Mouse (Mus musculus): ENCODE results near the gene Foxc2. TPM values are rescaled to one million over a fixed set of nuclear protein-coding genes. Genes with fewer than 3 reads are reported as not detected.
"Not testable (repeated sequence)": the region's sequence is repeated elsewhere in the genome, so short reads cannot be mapped to it uniquely, and the experiment has no call there.

The Foxc2 gene
- polyA plus RNA-seq, 1 experiment from 2014 or later = 1.7 TPM

DNA sequence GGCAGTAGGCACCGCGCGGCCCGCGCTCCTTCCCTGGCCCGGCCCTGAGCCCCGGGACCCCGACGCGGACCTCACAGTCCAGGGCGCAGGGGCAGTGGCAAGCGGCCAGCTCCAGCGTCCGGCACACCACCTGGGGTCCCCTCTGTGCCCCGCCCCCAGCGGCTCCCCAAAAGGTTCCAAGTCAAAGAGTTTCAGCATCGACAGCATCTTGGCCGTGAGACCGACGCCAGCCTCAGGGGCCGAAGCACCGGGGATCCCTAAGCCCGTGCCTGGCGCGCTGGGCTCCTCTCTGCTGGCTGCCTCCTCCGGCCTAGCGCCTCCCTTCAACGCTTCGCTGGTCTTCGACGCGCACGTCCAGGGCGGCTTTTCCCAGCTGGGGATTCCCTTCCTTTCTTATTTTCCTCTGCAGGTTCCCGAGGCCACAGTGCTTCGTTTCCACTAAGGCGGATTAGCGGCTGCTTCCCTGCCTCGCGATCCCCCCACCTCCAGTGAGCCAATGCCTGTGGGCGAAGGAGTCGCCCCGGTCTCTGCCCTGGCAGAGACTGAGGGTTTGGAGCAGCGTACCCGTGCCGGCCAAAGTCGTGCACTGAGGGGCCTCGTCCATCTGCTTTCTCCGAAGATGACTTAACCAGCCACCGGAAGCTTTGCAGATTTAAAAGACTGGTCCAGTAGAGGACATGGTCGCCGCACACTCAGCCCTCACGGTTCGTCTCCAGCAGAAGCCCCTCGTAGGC, 12.7 kb downstream of the Foxc2 start:
- H3K27me3 ChIP-seq (replicated peaks; ENCODE audit: control insufficient read depth, insufficient read depth, low read length) = peaks cover 74% of the 10 kb centered on the region
- H3K9ac ChIP-seq (replicated peaks; ENCODE audit: low read depth, low read length) = no peak overlapping the region
- H3K4me2 ChIP-seq (ENCODE audit: low read length) = peak overlapping the region; percentile 26; the same call in 1 of the 2 replicates
- WGBS = under 1% methylated on average over 55 of the region's 55 CpGs
- peaks cover 21% of the 10 kb centered on the region for H3K4me1 ChIP-seq (replicated peaks; ENCODE audit: control insufficient read depth, insufficient read depth, low read length)
- no peak overlapping the region for H3K27ac ChIP-seq (ENCODE audit: low read length)
- ATAC-seq = no peak
- H3K4me3 ChIP-seq (replicated peaks; ENCODE audit: low read length) = 0 out of 2 replicates have a peak overlapping the region, but pooled peaks have one; percentile 4
- H3K9me3 ChIP-seq (ENCODE audit: control insufficient read depth, low read length) = 0 out of 2 replicates have a peak, but pooled peaks cover 2% of the 10 kb centered on the region
- no peaks in the 10 kb centered on the region for H3K36me3 ChIP-seq (ENCODE audit: control insufficient read depth, insufficient read depth)

DNA sequence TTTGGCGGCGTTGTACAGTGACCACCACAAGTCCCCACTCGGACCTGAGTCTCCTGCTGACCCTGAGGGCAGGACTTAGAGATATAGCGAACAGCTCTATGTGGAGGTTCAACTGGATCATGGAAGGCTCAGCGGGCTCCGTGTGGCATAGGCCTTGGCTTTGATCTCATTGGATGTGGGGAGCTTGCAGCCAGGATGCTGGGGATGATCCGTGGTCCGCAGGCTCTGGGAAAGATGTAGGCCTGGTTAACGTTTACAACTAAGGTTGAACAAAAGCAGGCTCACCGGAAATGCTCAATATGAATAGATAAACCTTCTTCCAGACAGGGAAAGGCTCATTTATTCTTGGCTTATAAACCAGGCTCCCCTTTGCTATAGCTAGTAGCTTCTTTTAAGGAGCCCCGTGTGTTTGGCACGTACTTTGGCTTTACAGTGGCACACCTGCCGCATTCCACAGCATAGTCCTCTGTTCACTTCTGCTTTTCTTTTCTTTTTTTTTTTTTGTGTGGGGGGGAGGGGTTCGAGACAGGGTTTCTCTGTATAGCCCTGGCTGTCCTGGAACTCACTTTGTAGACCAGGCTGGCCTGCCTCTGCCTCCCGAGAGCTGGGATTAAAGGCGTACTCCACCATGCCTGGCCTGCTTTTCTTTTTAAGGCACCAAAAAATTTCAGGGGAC, 13.4 kb downstream of the Foxc2 start:
- ATAC-seq = no peak
- Histone ChIP-seq H3K27ac (ENCODE audit: low read length) (no peak overlapping the region), H3K4me1 (replicated peaks; ENCODE audit: control insufficient read depth, insufficient read depth, low read length) (peaks cover 21% of the 10 kb centered on the region), H3K36me3 (ENCODE audit: control insufficient read depth, insufficient read depth) (no peaks in the 10 kb centered on the region), H3K27me3 (replicated peaks; ENCODE audit: control insufficient read depth, insufficient read depth, low read length) (peaks cover 67% of the 10 kb centered on the region), H3K9ac (replicated peaks; ENCODE audit: low read depth, low read length) (no peak overlapping the region), H3K4me3 (replicated peaks; ENCODE audit: low read length) (no peak overlapping the region), H3K9me3 (ENCODE audit: control insufficient read depth, low read length) (no peaks in the 10 kb centered on the region), H3K4me2 (ENCODE audit: low read length) (no peak overlapping the region)
- WGBS = 12% methylated on average over 16 of the region's 16 CpGs

DNA sequence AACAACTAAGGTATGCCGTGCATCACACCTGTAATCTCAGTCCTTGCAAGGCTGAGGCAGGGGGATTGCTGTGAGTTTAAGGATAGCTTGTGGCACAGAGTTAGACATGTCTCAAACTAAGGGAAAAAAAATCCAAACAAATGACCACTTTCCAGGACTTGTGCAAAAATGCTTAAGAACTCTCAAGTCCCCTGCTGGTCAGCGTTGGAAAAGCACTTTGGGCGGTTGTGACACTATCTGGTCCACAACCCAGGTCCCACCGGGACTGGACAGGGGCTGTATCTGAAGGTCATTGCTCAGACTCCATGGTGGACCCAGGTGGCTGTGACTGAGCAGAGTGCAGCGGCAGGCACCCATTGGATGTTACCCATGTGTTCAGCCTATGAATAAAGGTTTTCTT, 14.6 kb downstream of the Foxc2 start:
- Histone ChIP-seq H3K4me1 (replicated peaks; ENCODE audit: control insufficient read depth, insufficient read depth, low read length) (peaks cover 18% of the 10 kb centered on the region), H3K27me3 (replicated peaks; ENCODE audit: control insufficient read depth, insufficient read depth, low read length) (peaks cover 56% of the 10 kb centered on the region), H3K9me3 (ENCODE audit: control insufficient read depth, low read length) (no peaks in the 10 kb centered on the region), H3K4me2 (ENCODE audit: low read length) (no peak overlapping the region), H3K27ac (ENCODE audit: low read length) (no peak overlapping the region), H3K4me3 (replicated peaks; ENCODE audit: low read length) (no peak overlapping the region), H3K9ac (replicated peaks; ENCODE audit: low read depth, low read length) (no peak overlapping the region), H3K36me3 (ENCODE audit: control insufficient read depth, insufficient read depth) (no peaks in the 10 kb centered on the region)
- ATAC-seq = no peak
- 33% methylated on average over 5 of the region's 5 CpGs for WGBS

DNA sequence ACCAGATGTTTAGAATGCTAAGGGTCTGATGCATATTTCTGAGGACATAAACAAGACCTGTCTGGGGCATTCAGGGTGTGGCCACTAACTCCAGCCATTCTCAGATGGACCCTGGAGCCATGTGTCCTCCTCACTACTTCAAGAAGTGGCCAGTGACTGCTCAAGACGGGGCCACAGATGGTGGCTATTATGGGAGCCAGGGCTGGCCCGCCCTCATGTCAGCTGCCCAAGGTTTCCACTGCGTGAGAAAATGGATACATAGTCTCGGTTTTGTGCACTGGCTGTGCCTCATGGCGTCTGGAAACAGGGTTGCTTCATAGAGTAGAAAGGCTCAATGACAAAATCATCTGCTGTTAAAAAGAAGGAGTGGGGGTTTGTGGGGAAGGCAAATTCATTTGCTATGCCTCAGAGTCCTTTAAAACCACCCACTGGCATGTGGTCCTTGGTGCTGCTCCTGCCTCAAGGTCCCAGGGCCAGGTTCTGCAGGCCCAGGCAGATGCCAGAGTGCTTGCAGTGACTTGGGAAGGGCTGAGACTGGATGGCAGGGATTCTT, 17.1 kb downstream of the Foxc2 start:
- peaks cover 39% of the 10 kb centered on the region for H3K27me3 ChIP-seq (replicated peaks; ENCODE audit: control insufficient read depth, insufficient read depth, low read length)
- 75% methylated on average over 5 of the region's 5 CpGs for WGBS
- no peak overlapping the region for H3K4me2 ChIP-seq (ENCODE audit: low read length)
- H3K27ac ChIP-seq (ENCODE audit: low read length) = no peak overlapping the region
- no peak for ATAC-seq
- H3K9me3 ChIP-seq (ENCODE audit: control insufficient read depth, low read length) = peaks cover 7% of the 10 kb centered on the region; the same call in 1 of the 2 replicates
- no peaks in the 10 kb centered on the region for H3K36me3 ChIP-seq (ENCODE audit: control insufficient read depth, insufficient read depth)
- no peak overlapping the region for H3K9ac ChIP-seq (replicated peaks; ENCODE audit: low read depth, low read length)
- H3K4me1 ChIP-seq (replicated peaks; ENCODE audit: control insufficient read depth, insufficient read depth, low read length) = peaks cover 13% of the 10 kb centered on the region
- no peak overlapping the region for H3K4me3 ChIP-seq (replicated peaks; ENCODE audit: low read length)

DNA sequence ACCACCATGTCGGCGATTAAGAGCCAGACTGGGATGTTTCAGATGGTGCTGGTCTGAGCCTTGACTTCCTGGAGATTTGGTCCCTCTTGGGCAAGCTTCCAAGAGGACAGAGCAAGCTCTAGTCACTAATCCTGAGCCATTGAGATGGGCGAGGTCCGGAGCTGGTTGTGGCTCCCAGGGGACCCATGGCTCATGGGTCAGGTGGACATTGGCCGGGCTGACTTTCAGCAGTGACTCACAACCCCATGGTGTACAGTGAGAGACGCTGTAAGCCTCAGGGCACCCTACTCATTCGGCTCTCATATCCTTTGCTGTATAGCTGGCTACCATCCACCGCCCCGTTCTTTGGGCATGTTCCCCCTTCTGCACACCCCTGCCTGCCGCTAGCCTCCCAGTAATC, 18.1 kb downstream of the Foxc2 start:
- peaks cover 7% of the 10 kb centered on the region; the same call in 1 of the 2 replicates for H3K9me3 ChIP-seq (ENCODE audit: control insufficient read depth, low read length)
- no peak overlapping the region for H3K9ac ChIP-seq (replicated peaks; ENCODE audit: low read depth, low read length)
- no peak overlapping the region for H3K4me2 ChIP-seq (ENCODE audit: low read length)
- H3K4me1 ChIP-seq (replicated peaks; ENCODE audit: control insufficient read depth, insufficient read depth, low read length) = peaks cover 2% of the 10 kb centered on the region; the same call in 1 of the 2 replicates
- H3K27ac ChIP-seq (ENCODE audit: low read length) = no peak overlapping the region
- 90% methylated on average over 10 of the region's 10 CpGs for WGBS
- no peaks in the 10 kb centered on the region for H3K36me3 ChIP-seq (ENCODE audit: control insufficient read depth, insufficient read depth)
- peaks cover 30% of the 10 kb centered on the region for H3K27me3 ChIP-seq (replicated peaks; ENCODE audit: control insufficient read depth, insufficient read depth, low read length)
- no peak overlapping the region for H3K4me3 ChIP-seq (replicated peaks; ENCODE audit: low read length)
- ATAC-seq = no peak

DNA sequence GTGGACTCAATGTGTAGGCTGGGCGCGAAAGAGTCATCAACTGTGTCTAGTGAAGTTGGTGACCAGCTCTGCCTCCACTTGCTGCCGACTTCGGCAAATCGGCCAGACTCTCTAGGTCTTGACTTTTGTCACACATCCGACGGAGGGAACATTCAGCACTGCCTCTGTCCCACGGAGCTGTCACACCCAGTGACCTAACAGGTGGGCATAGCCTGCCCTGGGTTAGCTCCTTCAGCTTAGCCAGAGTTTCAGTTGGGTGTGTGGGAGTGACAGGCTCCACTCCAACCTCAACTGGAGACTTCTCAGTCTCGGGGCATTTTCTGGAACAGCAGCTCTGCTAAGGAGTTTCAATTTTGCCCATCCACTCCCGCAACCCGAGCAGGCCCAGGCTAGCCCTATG, 18.5 kb downstream of the Foxc2 start:
- H3K4me3 ChIP-seq (replicated peaks; ENCODE audit: low read length) = no peak overlapping the region
- H3K9me3 ChIP-seq (ENCODE audit: control insufficient read depth, low read length) = peaks cover 7% of the 10 kb centered on the region; the same call in 1 of the 2 replicates
- no peak overlapping the region for H3K9ac ChIP-seq (replicated peaks; ENCODE audit: low read depth, low read length)
- H3K4me1 ChIP-seq (replicated peaks; ENCODE audit: control insufficient read depth, insufficient read depth, low read length) = no peaks in the 10 kb centered on the region
- H3K4me2 ChIP-seq (ENCODE audit: low read length) = no peak overlapping the region
- H3K27me3 ChIP-seq (replicated peaks; ENCODE audit: control insufficient read depth, insufficient read depth, low read length) = peaks cover 25% of the 10 kb centered on the region
- no peak for ATAC-seq
- H3K36me3 ChIP-seq (ENCODE audit: control insufficient read depth, insufficient read depth) = no peaks in the 10 kb centered on the region
- 89% methylated on average over 11 of the region's 11 CpGs for WGBS
- no peak overlapping the region for H3K27ac ChIP-seq (ENCODE audit: low read length)

DNA sequence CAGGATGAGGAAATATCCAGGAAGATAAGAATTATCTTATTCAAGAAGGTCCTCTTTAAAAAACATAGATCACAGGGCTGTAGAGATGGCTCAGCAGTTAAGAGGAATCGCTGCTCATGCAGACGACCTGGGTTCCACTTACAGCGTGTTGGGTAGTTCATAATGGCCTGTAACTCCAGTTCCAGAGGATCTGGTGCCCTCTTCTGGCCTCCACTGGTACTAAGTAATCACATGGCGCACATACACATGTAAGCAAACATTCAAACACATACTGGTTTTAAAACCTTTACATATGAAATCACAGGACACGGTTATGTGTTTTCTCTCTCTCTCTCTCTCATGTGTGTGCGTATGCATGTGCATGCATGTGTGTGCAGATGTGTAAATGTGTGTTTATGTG, 20.9 kb downstream of the Foxc2 start:
- Histone ChIP-seq H3K27me3 (replicated peaks; ENCODE audit: control insufficient read depth, insufficient read depth, low read length) (peaks cover 5% of the 10 kb centered on the region), H3K9ac (replicated peaks; ENCODE audit: low read depth, low read length) (no peak overlapping the region), H3K4me3 (replicated peaks; ENCODE audit: low read length) (no peak overlapping the region), H3K4me1 (replicated peaks; ENCODE audit: control insufficient read depth, insufficient read depth, low read length) (no peaks in the 10 kb centered on the region), H3K9me3 (ENCODE audit: control insufficient read depth, low read length) (peaks cover 7% of the 10 kb centered on the region; the same call in 1 of the 2 replicates), H3K36me3 (ENCODE audit: control insufficient read depth, insufficient read depth) (no peaks in the 10 kb centered on the region), H3K4me2 (ENCODE audit: low read length) (no peak overlapping the region), H3K27ac (ENCODE audit: low read length) (no peak overlapping the region)
- 92% methylated on average over 6 of the region's 6 CpGs for WGBS
- ATAC-seq = no peak

DNA sequence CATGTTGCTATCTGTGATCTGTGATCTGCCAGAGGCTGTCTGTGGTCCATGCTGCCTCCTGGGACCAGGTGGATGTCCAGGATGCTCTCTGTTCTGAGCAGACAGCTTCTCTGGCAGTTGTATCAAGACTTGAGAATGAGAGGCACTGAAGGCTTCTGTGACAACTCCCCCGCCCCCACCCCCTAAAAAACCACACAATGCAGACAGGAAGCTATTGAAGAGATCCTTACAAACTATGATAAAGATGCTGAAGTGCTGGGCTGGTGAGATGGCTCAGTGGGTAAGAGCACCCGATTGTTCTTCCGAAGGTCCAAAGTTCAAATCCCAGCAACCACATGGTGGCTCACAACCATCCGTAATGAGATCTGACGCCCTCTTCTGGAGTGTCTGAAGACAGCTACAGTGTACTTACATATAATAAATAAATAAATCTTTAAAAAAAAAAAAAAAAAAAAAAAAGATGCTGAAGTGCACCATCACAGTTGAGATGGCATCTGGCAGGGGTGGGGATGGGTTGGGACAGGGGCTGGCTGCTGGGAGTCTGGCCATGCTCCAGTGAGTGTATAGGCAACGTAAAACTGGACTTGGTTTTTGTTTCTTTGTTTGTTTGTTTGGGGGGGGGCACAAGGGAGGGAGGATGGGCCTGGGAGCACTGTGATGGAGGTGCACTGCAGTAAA, 29.6 kb downstream of the Foxc2 start:
- H3K27ac ChIP-seq (ENCODE audit: low read length); H3K9ac ChIP-seq (replicated peaks; ENCODE audit: low read depth, low read length); ATAC-seq; H3K4me3 ChIP-seq (replicated peaks; ENCODE audit: low read length); H3K4me2 ChIP-seq (ENCODE audit: low read length); H3K4me1 ChIP-seq (replicated peaks; ENCODE audit: control insufficient read depth, insufficient read depth, low read length); H3K9me3 ChIP-seq (ENCODE audit: control insufficient read depth, low read length); H3K27me3 ChIP-seq (replicated peaks; ENCODE audit: control insufficient read depth, insufficient read depth, low read length); H3K36me3 ChIP-seq (ENCODE audit: control insufficient read depth, insufficient read depth): not testable (repeated sequence)
- WGBS = 71% methylated on average over 4 of the region's 6 CpGs

DNA sequence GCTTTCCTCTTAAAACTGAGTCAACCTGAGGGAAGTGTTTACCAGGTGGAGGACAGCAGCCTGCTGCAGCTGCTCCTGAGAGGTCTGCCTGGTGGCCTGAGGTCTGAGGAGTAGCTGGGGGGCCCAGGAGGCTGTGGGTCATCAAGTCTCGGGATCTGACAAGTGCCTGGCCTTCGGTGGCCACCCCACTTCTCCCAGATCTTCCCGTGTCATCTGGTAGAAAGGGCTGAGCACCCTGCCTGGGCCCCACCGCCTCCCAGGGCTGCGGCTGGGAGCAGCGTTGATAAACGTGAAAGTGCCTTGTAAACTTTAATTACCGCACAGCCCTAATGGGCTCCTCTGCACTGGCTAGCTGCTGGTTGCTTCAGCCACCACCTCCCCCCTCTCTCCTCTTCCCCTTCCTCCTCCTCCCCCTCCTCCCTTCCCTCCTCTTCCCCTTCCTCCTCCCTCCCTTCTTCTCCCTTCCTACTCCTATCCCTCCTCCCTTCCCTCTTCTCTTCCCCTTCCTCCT, 32.7 kb downstream of the Foxc2 start:
- ATAC-seq = no peak
- Histone ChIP-seq H3K27me3 (replicated peaks; ENCODE audit: control insufficient read depth, insufficient read depth, low read length) (no peaks in the 10 kb centered on the region), H3K4me1 (replicated peaks; ENCODE audit: control insufficient read depth, insufficient read depth, low read length) (no peaks in the 10 kb centered on the region), H3K4me3 (replicated peaks; ENCODE audit: low read length) (no peak overlapping the region), H3K9me3 (ENCODE audit: control insufficient read depth, low read length) (no peaks in the 10 kb centered on the region), H3K9ac (replicated peaks; ENCODE audit: low read depth, low read length) (no peak overlapping the region), H3K27ac (ENCODE audit: low read length) (no peak overlapping the region), H3K4me2 (ENCODE audit: low read length) (no peak overlapping the region), H3K36me3 (ENCODE audit: control insufficient read depth, insufficient read depth) (no peaks in the 10 kb centered on the region)
- WGBS = 48% methylated on average over 8 of the region's 8 CpGs
